In the genomic region with DNA sequence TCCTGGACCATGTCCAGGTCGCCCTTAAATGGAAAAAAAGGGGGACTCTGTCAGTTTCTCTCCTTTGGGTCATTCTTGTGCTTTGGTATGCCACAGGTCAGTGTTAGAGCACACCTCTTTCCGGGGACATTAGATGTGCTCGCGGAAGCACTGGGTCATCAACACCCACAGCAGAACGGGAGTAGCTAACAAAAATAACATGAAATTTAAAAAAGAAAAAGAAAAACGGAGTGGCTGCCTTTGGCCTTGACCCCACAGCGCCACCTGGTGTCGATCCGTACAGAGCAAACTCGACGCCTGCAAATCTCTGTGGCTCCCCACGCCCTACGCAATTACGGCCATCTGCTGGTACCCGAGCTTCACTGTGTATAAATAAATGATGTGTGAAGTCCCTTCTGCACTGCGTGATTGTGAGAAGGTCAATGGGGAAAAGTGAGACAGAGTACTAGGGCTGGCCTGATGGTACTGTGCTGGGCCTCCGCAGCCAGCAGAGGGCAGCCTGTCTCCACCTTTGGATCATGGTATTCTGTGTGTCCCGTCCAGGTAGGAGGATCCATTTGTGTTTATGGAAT, we compare ENCODE assay signal across 8 mouse cellular contexts.
A peak's percentile ranks its signal among the peaks of the same experiment; 100 is the strongest.
DNase-seq lines count a peak whose midpoint lies in the region; ATAC-seq lines count a peak whose summit lies in the region.

No protein-coding gene starts in this region.

- 0 out of 2 replicates have a peak overlapping the region, but pooled peaks have one; percentile 30 for H3K9ac ChIP-seq in embryonic facial prominence, embryonic 14.5 days (ENCODE audit: low read depth, low read length)
- H3K9ac ChIP-seq in liver, embryonic 16.5 days (ENCODE audit: low read depth, low read length) = no peak overlapping the region
- H3K9ac ChIP-seq in neural tube, embryonic 15.5 days (replicated peaks) = no peak overlapping the region

- no peaks in the 10 kb centered on the region for H3K4me1 ChIP-seq in embryonic facial prominence, embryonic 14.5 days (ENCODE audit: control insufficient read depth, insufficient read depth, low read length)
- no peaks in the 10 kb centered on the region for H3K4me1 ChIP-seq in liver, embryonic 16.5 days (ENCODE audit: control insufficient read depth, low read depth, low read length)
- H3K4me1 ChIP-seq in neural tube, embryonic 15.5 days = peaks cover 6% of the 10 kb centered on the region; the same call in 1 of the 2 replicates

- peak overlapping the region; percentile 27 for H3K4me3 ChIP-seq in embryonic facial prominence, embryonic 14.5 days (ENCODE audit: low read depth, low read length)
- H3K4me3 ChIP-seq in liver, embryonic 16.5 days (ENCODE audit: low read depth, low read length) = no peak overlapping the region
- H3K4me3 ChIP-seq in neural tube, embryonic 15.5 days (replicated peaks) = peak overlapping the region; percentile 25

- H3K36me3 ChIP-seq in embryonic facial prominence, embryonic 14.5 days (ENCODE audit: control insufficient read depth, insufficient read depth, low read length) = no peaks in the 10 kb centered on the region
- no peaks in the 10 kb centered on the region for H3K36me3 ChIP-seq in liver, embryonic 16.5 days (ENCODE audit: control insufficient read depth, insufficient read depth)
- no peaks in the 10 kb centered on the region for H3K36me3 ChIP-seq in neural tube, embryonic 15.5 days

- peak; percentile 60 to 74 for DNase-seq in adrenal gland, postnatal 36 days
- DNase-seq in embryonic facial prominence, embryonic 14.5 days (ENCODE audit: low spot score) = peak; percentile 62
- peak; percentile 22 to 52 for DNase-seq in heart, postnatal 36 days
- DNase-seq in layer of hippocampus, adult 11-12 months (ENCODE audit: low spot score) = peak; percentile 53
- peak; percentile 74 for DNase-seq in thymus, postnatal 4 days

- no peaks in the 10 kb centered on the region for H3K9me3 ChIP-seq in embryonic facial prominence, embryonic 14.5 days (ENCODE audit: control insufficient read depth, low read length)
- no peaks in the 10 kb centered on the region for H3K9me3 ChIP-seq in liver, embryonic 16.5 days (replicated peaks; ENCODE audit: control insufficient read depth, low read length)
- no peaks in the 10 kb centered on the region for H3K9me3 ChIP-seq in neural tube, embryonic 15.5 days (replicated peaks)

- WGBS in embryonic facial prominence, embryonic 14.5 days = 10% methylated on average over 18 of the region's 18 CpGs
- 10% methylated on average over 18 of the region's 18 CpGs for WGBS in liver, embryonic 16.5 days (ENCODE audit: insufficient replicate concordance)
- 17% methylated on average over 18 of the region's 18 CpGs for WGBS in neural tube, embryonic 15.5 days

- H3K4me2 ChIP-seq in embryonic facial prominence, embryonic 14.5 days (ENCODE audit: low read depth, low read length) = peak overlapping the region; percentile 49
- H3K4me2 ChIP-seq in liver, embryonic 16.5 days (ENCODE audit: low read depth, low read length) = no peak overlapping the region; the same call in 1 of the 2 replicates
- peak overlapping the region; percentile 51 for H3K4me2 ChIP-seq in neural tube, embryonic 15.5 days

- intact Hi-C loops in heart, postnatal 36 days (cut with DNase I) = no loop called here

- ATAC-seq in CD4-positive, CD25-positive, alpha-beta regulatory T cell, adult 4 months = peak; percentile 66
- peak; percentile 91 for ATAC-seq in embryonic facial prominence, embryonic 14.5 days (ENCODE audit: low read depth)
- peak; percentile 56; the same call in 1 of the 2 replicates for ATAC-seq in liver, embryonic 16.5 days (ENCODE audit: low read depth)
- peak; percentile 89 for ATAC-seq in neural tube, embryonic 15.5 days (ENCODE audit: low FRiP score)

- H3K27me3 ChIP-seq in embryonic facial prominence, embryonic 14.5 days (replicated peaks; ENCODE audit: control insufficient read depth, insufficient read depth, low read length) = no peaks in the 10 kb centered on the region
- no peaks in the 10 kb centered on the region for H3K27me3 ChIP-seq in liver, embryonic 16.5 days (ENCODE audit: control insufficient read depth, insufficient read depth, low read depth, low read length)
- H3K27me3 ChIP-seq in neural tube, embryonic 15.5 days (replicated peaks) = no peaks in the 10 kb centered on the region

- no peak overlapping the region for H3K27ac ChIP-seq in embryonic facial prominence, embryonic 14.5 days (replicated peaks; ENCODE audit: low read depth, low read length)
- no peak overlapping the region for H3K27ac ChIP-seq in liver, embryonic 16.5 days (ENCODE audit: low read length)
- H3K27ac ChIP-seq in neural tube, embryonic 15.5 days (replicated peaks) = no peak overlapping the region
